Mouse (Mus musculus) bone marrow, adult 2 months (tissue): ENCODE results near the gene Tmpo. TPM values are rescaled to one million over a fixed set of nuclear protein-coding genes. Genes with fewer than 3 reads are reported as not detected.
"Not testable (repeated sequence)": the region's sequence is repeated elsewhere in the genome, so short reads cannot be mapped to it uniquely, and the experiment has no call there.

Experiments
- H3K27ac ChIP-seq: fragments of 200-500 bp; 2 replicates; pipeline ENCODE4 v1.5.1; 2012; ENCODE audit warnings: low read depth, mild to moderate bottlenecking, control low read depth, inconsistent platforms, low read length; ENCODE audit not compliant: control insufficient read depth, poor library complexity, insufficient read depth
- H3K4me1 ChIP-seq: fragments of 200-500 bp; 2 replicates; pipeline ENCODE4 v1.6.1; 2011; ENCODE audit warnings: low read length; ENCODE audit not compliant: control insufficient read depth, insufficient read depth
- H3K4me3 ChIP-seq: fragments of 200-500 bp; replicated peaks from 2 replicates; pipeline ENCODE3; 2011; ENCODE audit warnings: mild to moderate bottlenecking, low read depth, low read length, control low read depth; ENCODE audit not compliant: control insufficient read depth
- CTCF ChIP-seq: fragments of 200-500 bp; IDR thresholded peaks from 2 replicates; pipeline ENCODE4 v1.5.1; 2011; ENCODE audit warnings: low read length, control low read depth; ENCODE audit not compliant: control insufficient read depth, insufficient read depth
- POLR2A ChIP-seq: fragments of 200-500 bp; IDR thresholded peaks from 2 replicates; pipeline ENCODE4 v1.6.1; 2011; ENCODE audit warnings: low read depth, mild to moderate bottlenecking, control low read depth, low read length, borderline replicate concordance; ENCODE audit not compliant: control insufficient read depth
- WGBS: fragments of 180-500 bp; shearing (Covaris S2); methylation state at CpG from one replicate; pipeline ENCODE4 v1.1.7; 2018; 5-methylcytosine and 5-hydroxymethylcytosine counted together
- polyA plus RNA-seq: library from polyadenylated mRNA; stranded (reverse); fragments of >200 nt; gene quantifications from 2 replicates; pipeline ENCODE4 v1.2.4, GENCODE M21; 2011; ENCODE audit warnings: low replicate concordance; ENCODE audit not compliant: missing spikeins, insufficient read depth, insufficient read length

The Tmpo gene
- polyA plus RNA-seq, 1 experiment, result 212 TPM

- TF ChIP-seq POLR2A (no peak), CTCF (no peak)
- Histone ChIP-seq H3K27ac (no peak overlapping the region), H3K4me1 (peaks cover 2% of the 10 kb centered on the region; the same call in 1 of the 2 replicates), H3K4me3 (no peak overlapping the region)
- 90% methylated on average over 5 of the region's 5 CpGs for WGBS
Observed at GRCm38 (mm10) chr10:91191851-91192250, 10.7 kb upstream of the Tmpo start.

DNA sequence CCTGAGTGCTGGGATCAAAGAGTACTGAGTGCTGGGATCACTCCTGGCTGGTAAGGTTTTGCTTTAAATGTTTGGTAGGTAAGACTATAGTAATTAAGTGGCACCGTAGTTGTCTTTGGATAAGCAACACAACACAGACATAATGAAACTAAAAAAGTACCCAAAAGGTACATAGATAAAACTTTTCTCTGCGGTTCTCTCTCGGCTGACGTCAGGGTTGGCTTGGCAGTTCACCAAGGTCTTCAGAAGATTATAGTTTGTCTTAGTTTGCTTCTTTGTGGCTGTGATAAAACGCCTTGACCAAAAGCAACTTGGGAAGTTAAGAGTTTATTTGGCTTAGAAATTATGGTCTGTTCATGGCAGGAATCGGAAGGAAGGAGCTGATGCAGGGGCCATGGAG, 8.4 kb upstream of the Tmpo start:
- H3K27ac ChIP-seq, result peak overlapping the region; percentile 4; the same call in 1 of the 2 replicates
- 60% methylated on average over 6 of the region's 6 CpGs for WGBS
- H3K4me1 ChIP-seq, result peaks cover 2% of the 10 kb centered on the region
- TF ChIP-seq POLR2A (no peak), CTCF (no peak)
- H3K4me3 ChIP-seq, result peak overlapping the region; percentile 29

DNA sequence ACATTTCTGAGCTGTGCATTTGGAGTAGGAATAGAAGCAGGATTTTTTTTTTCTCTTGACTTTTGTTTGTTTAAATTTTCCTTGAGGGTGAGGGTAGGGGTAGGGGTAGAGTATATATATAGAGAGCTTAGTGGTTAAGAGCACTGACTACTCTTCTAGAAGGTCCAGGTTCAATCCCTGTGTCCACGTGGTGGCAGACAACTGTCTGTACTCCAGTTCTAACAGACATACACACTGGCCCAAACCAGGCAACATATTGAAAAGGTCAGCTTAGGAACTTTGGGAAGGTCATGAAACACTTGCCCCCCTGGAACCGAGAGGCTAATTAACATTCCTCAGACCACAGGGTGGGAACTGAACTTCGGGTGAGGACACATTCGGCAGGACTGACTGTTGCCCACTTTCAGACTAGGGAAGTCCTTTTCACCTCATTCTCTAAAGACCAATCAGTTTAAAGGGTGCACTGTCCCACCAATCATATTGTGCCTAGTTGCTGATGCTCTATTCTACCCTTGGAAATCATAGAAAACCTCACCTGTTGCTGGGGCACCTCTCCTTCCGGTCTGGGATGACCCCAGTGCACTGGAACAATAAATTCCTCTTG, 7.7 kb upstream of the Tmpo start:
- H3K4me3 ChIP-seq, result no peak overlapping the region
- WGBS, result 65% methylated on average over 5 of the region's 5 CpGs
- peaks cover 3% of the 10 kb centered on the region for H3K4me1 ChIP-seq
- TF ChIP-seq CTCF, result no peak
- TF ChIP-seq POLR2A, result no peak
- no peak overlapping the region; the same call in 1 of the 2 replicates for H3K27ac ChIP-seq

DNA sequence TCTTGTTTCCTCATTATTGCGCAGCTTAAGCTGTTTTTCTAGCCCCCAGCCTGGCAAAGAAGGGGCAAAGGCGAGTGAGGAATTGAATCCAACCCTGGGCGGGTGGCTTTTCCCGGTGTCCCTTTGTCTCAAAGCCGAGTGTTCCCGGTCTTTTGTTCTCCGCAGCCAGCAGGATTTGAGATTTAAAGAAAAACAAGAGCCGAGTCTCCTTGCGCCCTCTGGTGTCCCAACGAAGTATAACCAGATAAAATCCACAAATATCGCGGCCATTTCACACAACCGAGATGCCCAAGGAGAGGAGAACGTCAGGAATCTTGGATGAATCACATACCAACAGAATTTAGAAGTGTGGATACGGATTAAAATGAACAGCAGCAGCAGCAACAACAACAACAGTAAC, 6.8 kb upstream of the Tmpo start:
- peak; percentile 53 for TF ChIP-seq CTCF
- TF ChIP-seq POLR2A, result no peak
- 0% methylated on average over 15 of the region's 15 CpGs for WGBS
- H3K4me3 ChIP-seq, result peak overlapping the region; percentile 78
- H3K27ac ChIP-seq, result 0 out of 2 replicates have a peak overlapping the region, but pooled peaks have one; percentile 17
- H3K4me1 ChIP-seq, result peaks cover 3% of the 10 kb centered on the region

- H3K27ac ChIP-seq, result no peak overlapping the region
- peak overlapping the region; percentile 1 for H3K4me3 ChIP-seq
- 23% methylated on average over 10 of the region's 10 CpGs for WGBS
- peaks cover 3% of the 10 kb centered on the region for H3K4me1 ChIP-seq
- TF ChIP-seq POLR2A (no peak), CTCF (no peak)
Observed at GRCm38 (mm10) chr10:91187349-91187748, 6.2 kb upstream of the Tmpo start.

- no peak for TF ChIP-seq CTCF
- TF ChIP-seq POLR2A, result no peak
- Histone ChIP-seq H3K27ac (no peak overlapping the region), H3K4me1 (peaks cover 3% of the 10 kb centered on the region), H3K4me3 (no peak overlapping the region)
- 87% methylated on average over 2 of the region's 2 CpGs for WGBS
Observed at GRCm38 (mm10) chr10:91185721-91186120, 4.6 kb upstream of the Tmpo start.

DNA sequence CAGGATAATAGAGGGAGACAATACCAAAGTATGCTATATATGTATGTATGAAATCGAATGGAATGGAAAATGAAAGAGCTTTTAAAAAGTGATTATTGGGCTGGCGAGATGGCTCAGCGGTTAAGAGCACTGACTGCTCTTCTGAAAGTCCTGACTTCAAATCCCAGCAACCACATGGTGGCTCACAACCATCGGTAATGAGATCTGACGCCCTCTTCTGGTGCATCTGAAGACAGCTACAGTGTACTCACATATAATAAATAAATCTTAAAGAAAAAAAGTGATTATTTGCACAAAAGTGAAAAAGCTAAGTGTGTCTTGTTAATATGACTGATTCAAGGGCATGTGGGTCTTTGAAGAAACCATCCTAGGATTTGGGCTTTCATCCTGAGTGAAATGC, 3.8 kb upstream of the Tmpo start:
- not testable (repeated sequence) for H3K4me3 ChIP-seq, H3K4me1 ChIP-seq, H3K27ac ChIP-seq
- WGBS, result 51% methylated on average over 5 of the region's 5 CpGs

GRCm38 (mm10) chr10:91183316-91183715, 2.2 kb upstream of the Tmpo start:
- 73% methylated on average over 3 of the region's 3 CpGs for WGBS
- Histone ChIP-seq H3K4me1 (peaks cover 4% of the 10 kb centered on the region), H3K27ac (no peak overlapping the region), H3K4me3 (no peak overlapping the region)
- TF ChIP-seq CTCF, result no peak
- TF ChIP-seq POLR2A, result no peak
